Mouse (Mus musculus): ENCODE results near the gene Dnajb12.

- TF ChIP-seq CTCF (IDR thresholded peaks at IDR 0.05 in 2 of 3, conservative IDR thresholded peaks at IDR 0.05 in 1 of 3; ENCODE audit: control insufficient read depth in 1 of 3, insufficient read depth in 1 of 3, low read depth in 2 of 3, low read length in 3 of 3, poor library complexity in 1 of 3, severe bottlenecking in 1 of 3) (no peak), JUND (IDR thresholded peaks at IDR 0.05; ENCODE audit: low read depth, low read length) (no peak), KAT2A (conservative IDR thresholded peaks at IDR 0.05; ENCODE audit: low read depth, low read length) (no peak), EP300 (IDR thresholded peaks at IDR 0.05; ENCODE audit: low read depth in 1 of 2, low read length in 2 of 2) (no peak), USF1 (IDR thresholded peaks at IDR 0.05; ENCODE audit: low read depth, low read length) (no peak), TAL1 (IDR thresholded peaks at IDR 0.05; ENCODE audit: low read length) (no peak), ETS1 (IDR thresholded peaks at IDR 0.05; ENCODE audit: low read depth, low read length) (no peak), POLR2AphosphoS2 (IDR thresholded peaks at IDR 0.05; ENCODE audit: low read length) (no peak), TCF12 (IDR thresholded peaks at IDR 0.05; ENCODE audit: low read depth, low read length) (no peak), POLR2A (IDR thresholded peaks at IDR 0.05; ENCODE audit: control insufficient read depth in 1 of 2, insufficient read depth in 1 of 2, low read depth in 1 of 2, low read length in 2 of 2, poor library complexity in 1 of 2) (no peak), CHD2 (IDR thresholded peaks at IDR 0.05; ENCODE audit: low read length) (no peak)
Observed at GRCm38 (mm10) chr10:59947296-59948073, 68.1 kb downstream of the Dnajb12 start.

All from MEL (cell line).